ENCODE assay signal across 8 mouse cellular contexts in genomic region chr6:149308956-149309932, GRCm38 (mm10). TPM values are rescaled to one million over a fixed set of nuclear protein-coding genes. Genes with fewer than 3 reads are reported as not detected.
A peak's percentile ranks its signal among the peaks of the same experiment; 100 is the strongest.
DNase-seq lines count a peak whose midpoint lies in the region; ATAC-seq lines count a peak whose summit lies in the region.

Resf1 (plus strand) TSS chr6:149309414.

- H3K9me3 ChIP-seq in hindbrain, embryonic 14.5 days (ENCODE audit: control insufficient read depth, low read length), result no peaks in the 10 kb centered on the region

- ATAC-seq in hindbrain, embryonic 14.5 days (ENCODE audit: low FRiP score), result peak; percentile 99

- peak within 1 kb of the TSS; percentile 97 for H3K9ac ChIP-seq in hindbrain, embryonic 14.5 days

- peaks cover 11% of the 10 kb centered on the region for H3K4me1 ChIP-seq in hindbrain, embryonic 14.5 days (replicated peaks; ENCODE audit: control insufficient read depth, insufficient read depth, low read length)

- H3K4me3 ChIP-seq in hindbrain, embryonic 14.5 days (replicated peaks; ENCODE audit: low read length), result peak within 1 kb of the TSS; percentile 85

- 5% methylated on average over 61 of the region's 61 CpGs for WGBS in hindbrain, embryonic 14.5 days

- H3K27me3 ChIP-seq in hindbrain, embryonic 14.5 days (ENCODE audit: control insufficient read depth, insufficient read depth, low read length), result no peaks in the 10 kb centered on the region

- peak within 1 kb of the TSS; percentile 99 for H3K27ac ChIP-seq in hindbrain, embryonic 14.5 days

- H3K4me2 ChIP-seq in hindbrain, embryonic 14.5 days (replicated peaks), result peak within 1 kb of the TSS; percentile 57

- peaks cover 24% of the 10 kb centered on the region for H3K36me3 ChIP-seq in hindbrain, embryonic 14.5 days (replicated peaks; ENCODE audit: control insufficient read depth, insufficient read depth)

- peak; percentile 94 for DNase-seq in NIH3T3 (ENCODE audit: low read depth)
- peak; percentile 96 to 97 for DNase-seq in cerebellum, postnatal 10 days
- DNase-seq in frontal cortex, postnatal 14 days (ENCODE audit: low spot score in 2 of 2), result peak; percentile 74 to 83
- peak; percentile 83 for DNase-seq in hindbrain, embryonic 14.5 days (ENCODE audit: low spot score)
- peak; percentile 88 to 89 for DNase-seq in layer of hippocampus, postnatal 36 days
- DNase-seq in lung, postnatal 36 days, result peak; percentile 93
- peak; percentile 91 for DNase-seq in retina, postnatal 1 day
- DNase-seq in urinary bladder, adult 18-20 months (ENCODE audit: low spot score in 2 of 2), result peak; percentile 82 to 88

RNA-seq across cellular contexts. Expression of gene Resf1, which starts in this region (rescaled TPM):
- 28.4 and 30.0 TPM in 2 replicates for polyA plus RNA-seq in hindbrain, embryonic 14.5 days (2014; fragmentation: Nextera tagmentation; extraction: Ambion mirVana)
- 10 to 100 TPM; 15.6 to 21.2 TPM for total RNA-seq in layer of hippocampus, postnatal 36 days (2021)

Comparison
In these comparisons a context has a peak if more than half of its experiments do, and no peak if none do; other contexts are left out.
1. Peak in every context shown above with its lines: DNase-seq, ATAC-seq, H3K4me3 ChIP-seq and H3K27ac ChIP-seq.